Mouse (Mus musculus): ENCODE data around the gene Sarm1.

GRCm38 (mm10) chr11:78483639-78484038 lies 13.9 kb downstream of the Sarm1 start:
- TF ChIP-seq CTCF (IDR thresholded peaks at IDR 0.05; ENCODE audit: borderline replicate concordance, control insufficient read depth, extremely low read depth, insufficient read depth, low read length, poor library complexity) (no peak), POLR2A (IDR thresholded peaks at IDR 0.05; ENCODE audit: control insufficient read depth, extremely low read depth, insufficient read depth, low read length, poor library complexity) (no peak)

All from thymus, adult 2 months (tissue).